Mouse (Mus musculus) embryonic facial prominence, embryonic 13.5 days (tissue): ENCODE results near the gene Trank1. TPM values are rescaled to one million over a fixed set of nuclear protein-coding genes. Genes with fewer than 3 reads are reported as not detected.
A peak's percentile ranks its signal among the peaks of the same experiment; 100 is the strongest.

Experiments
- ATAC-seq: fragments of 200-750 bp; cut with Nextera tagmentation; 2 replicates; pipeline ENCODE4 v1.8.0; 2017; ENCODE audit warnings: low read depth; ENCODE audit not compliant: insufficient number of reproducible peaks, insufficient read depth, low FRiP score, low TSS enrichment
- H3K27ac ChIP-seq: fragments of 300-500 bp; sonication (generic); 2 replicates; pipeline ENCODE4 v1.5.1; 2015; ENCODE audit warnings: moderate library complexity, mild to moderate bottlenecking, inconsistent platforms
- H3K27me3 ChIP-seq: fragments of 300-500 bp; sonication (generic); 2 replicates; pipeline ENCODE4 v1.6.1; 2015; ENCODE audit warnings: mild to moderate bottlenecking, inconsistent platforms
- H3K36me3 ChIP-seq: fragments of 300-500 bp; sonication (generic); 2 replicates; pipeline ENCODE4 v1.6.1; 2015; ENCODE audit warnings: mild to moderate bottlenecking, inconsistent platforms
- H3K4me1 ChIP-seq: fragments of 300-500 bp; sonication (generic); 2 replicates; pipeline ENCODE4 v1.6.1; 2015; ENCODE audit warnings: inconsistent platforms
- H3K4me2 ChIP-seq: fragments of 300-500 bp; sonication (generic); 2 replicates; pipeline ENCODE4 v1.6.1; 2015; ENCODE audit warnings: moderate library complexity, mild to moderate bottlenecking, inconsistent platforms
- H3K4me3 ChIP-seq: fragments of 300-500 bp; sonication (generic); 2 replicates; pipeline ENCODE4 v1.5.1; 2015; ENCODE audit warnings: mild to moderate bottlenecking, inconsistent platforms
- H3K9ac ChIP-seq: fragments of 300-500 bp; sonication (generic); 2 replicates; pipeline ENCODE4 v1.6.1; 2015; ENCODE audit warnings: mild to moderate bottlenecking, inconsistent platforms
- H3K9me3 ChIP-seq: fragments of 300-500 bp; sonication (generic); 2 replicates; pipeline ENCODE4 v1.6.1; 2016; ENCODE audit warnings: inconsistent platforms
- WGBS: fragments of 180-500 bp; shearing (Covaris S2); methylation state at CpG from one replicate; pipeline ENCODE4 v1.1.7; 2015; ENCODE audit warnings: mixed read lengths; 5-methylcytosine and 5-hydroxymethylcytosine counted together
- polyA plus RNA-seq: library from polyadenylated mRNA; unstranded; fragments of >200 nt; fragmentation: Nextera tagmentation; extraction: Ambion mirVana; gene quantifications from 2 replicates; pipeline ENCODE4 v1.2.1, GENCODE M21; 2015

Trank1 gene
- polyA plus RNA-seq, result 0.44 and 0.49 TPM in 2 replicates

DNA sequence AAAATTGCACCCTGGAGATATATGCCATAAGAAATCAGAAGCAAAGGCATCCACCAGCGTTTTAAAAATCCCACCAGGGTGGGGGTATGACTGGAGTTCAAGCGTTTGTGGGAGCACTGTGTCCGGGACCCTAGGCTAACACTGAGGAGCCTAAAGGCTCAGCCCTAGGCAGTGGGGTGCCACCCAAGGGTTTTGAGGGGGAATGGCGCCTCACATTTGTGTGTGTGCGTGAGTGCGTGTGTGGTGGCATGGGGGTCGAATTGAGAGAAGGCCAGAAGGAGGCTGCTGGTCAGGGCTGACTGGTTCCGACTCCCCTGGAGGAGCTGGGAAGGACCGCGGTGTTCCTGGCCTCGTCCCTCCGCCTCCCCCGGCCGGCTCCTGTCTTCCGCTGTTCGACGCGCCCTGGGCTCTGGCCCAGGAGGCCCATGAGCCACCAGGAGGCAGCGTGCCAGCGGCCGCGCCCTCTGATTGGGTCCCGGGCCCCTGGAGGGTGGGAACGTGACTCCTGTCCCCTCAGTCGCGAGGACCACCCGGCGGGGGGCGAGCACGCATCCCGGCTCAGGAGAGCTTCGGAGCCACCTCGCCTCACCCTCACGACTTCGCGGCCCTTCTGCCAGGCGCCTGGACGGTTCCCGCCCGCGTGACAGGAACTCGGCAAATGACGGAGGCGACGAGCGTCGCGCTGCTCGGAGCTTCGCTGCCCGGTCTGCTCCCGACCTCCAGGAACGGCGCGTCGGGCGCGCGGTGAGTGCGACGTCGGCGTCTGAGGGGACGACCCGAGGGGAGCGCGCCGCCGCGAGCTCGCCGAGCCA is at the start of gene Trank1:
Trank1 (plus strand) TSS at position 709 of the 812 bp plus-strand sequence.
- ATAC-seq, result 0 out of 2 replicates have a peak, but pooled peaks have one; percentile 26
- H3K4me2 ChIP-seq, result peak within 1 kb of the TSS; percentile 93
- 7% methylated on average over 72 of the region's 72 CpGs for WGBS
- peak within 1 kb of the TSS; percentile 56 for H3K4me3 ChIP-seq
- peaks cover 66% of the 10 kb centered on the region for H3K27me3 ChIP-seq
- no peak within 1 kb of the TSS for H3K27ac ChIP-seq
- H3K9me3 ChIP-seq, result peaks cover 8% of the 10 kb centered on the region
- peaks cover 17% of the 10 kb centered on the region for H3K4me1 ChIP-seq
- no peaks in the 10 kb centered on the region for H3K36me3 ChIP-seq
- H3K9ac ChIP-seq, result peak within 1 kb of the TSS; percentile 64

DNA sequence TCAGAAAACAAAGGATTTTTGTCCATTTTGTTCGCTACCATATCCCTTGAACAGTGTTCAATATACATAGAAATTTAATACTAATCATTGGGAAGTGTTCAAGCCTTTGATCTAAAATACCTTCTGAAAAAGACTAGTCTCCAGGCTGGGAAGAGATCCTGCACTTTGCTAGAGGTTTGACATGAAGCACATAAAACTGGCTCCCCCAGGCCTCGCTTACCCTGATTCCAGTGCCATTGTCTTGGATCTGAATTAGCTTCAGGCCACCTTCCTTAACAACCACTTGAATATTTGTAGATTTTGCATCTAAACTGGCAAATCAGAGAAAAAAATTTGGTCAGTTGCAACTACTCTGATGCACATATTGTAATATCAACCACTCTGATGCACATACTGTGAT is 43.5 kb upstream of the Trank1 start:
- Histone ChIP-seq H3K4me3 (no peak overlapping the region), H3K9ac (no peak overlapping the region), H3K9me3 (no peaks in the 10 kb centered on the region), H3K4me2 (no peak overlapping the region), H3K27ac (no peak overlapping the region), H3K27me3 (no peaks in the 10 kb centered on the region), H3K4me1 (peaks cover 10% of the 10 kb centered on the region), H3K36me3 (peaks cover 32% of the 10 kb centered on the region)
- 95% methylated on average over 2 of the region's 2 CpGs for WGBS
- ATAC-seq, result no peak

DNA sequence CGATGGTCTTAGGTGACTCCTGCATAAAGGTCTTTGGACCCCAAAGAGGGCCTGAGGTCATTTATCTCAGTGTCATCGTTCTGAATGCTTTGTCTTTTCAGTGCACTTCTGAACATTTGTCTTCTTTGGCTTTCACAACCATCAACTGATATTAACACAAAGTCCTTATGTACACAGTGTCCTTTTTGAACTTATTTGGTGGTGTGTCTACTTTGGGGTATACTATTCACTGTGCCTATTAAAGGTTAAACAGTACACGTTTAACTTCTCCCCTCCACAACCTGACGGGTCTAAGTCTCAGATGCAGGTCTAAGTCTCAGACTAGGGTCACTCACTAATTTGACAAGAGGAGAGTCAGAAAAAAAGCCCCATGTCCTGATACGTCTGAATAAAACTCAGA is 40.9 kb upstream of the Trank1 start:
- H3K36me3 ChIP-seq, result peaks cover 29% of the 10 kb centered on the region
- no peak for ATAC-seq
- 15% methylated on average over 5 of the region's 5 CpGs for WGBS

DNA sequence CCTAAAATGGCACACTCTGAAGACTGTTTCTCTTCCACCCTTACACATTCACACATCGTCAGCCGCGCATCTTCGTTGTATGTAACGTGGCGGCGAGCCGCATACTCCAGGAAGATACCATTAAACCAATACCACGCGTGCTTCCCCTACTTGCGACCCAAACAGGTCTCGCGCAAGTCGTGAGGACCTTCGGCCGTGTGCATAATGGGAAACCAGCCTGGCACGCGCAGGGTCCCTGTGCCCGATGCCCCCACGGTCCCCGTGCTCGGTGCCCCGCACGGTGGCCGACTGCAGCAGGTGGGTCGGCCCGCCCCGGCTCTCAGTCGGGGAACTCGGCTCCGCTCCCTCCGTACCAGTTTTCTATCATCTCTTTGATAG is 40.5 kb upstream of the Trank1 start:
- Histone ChIP-seq H3K27me3 (no peaks in the 10 kb centered on the region), H3K9me3 (no peaks in the 10 kb centered on the region), H3K4me1 (peaks cover 33% of the 10 kb centered on the region), H3K27ac (peak overlapping the region; percentile 97), H3K4me3 (peak overlapping the region; percentile 94), H3K4me2 (peak overlapping the region; percentile 70), H3K36me3 (peaks cover 31% of the 10 kb centered on the region), H3K9ac (peak overlapping the region; percentile 83)
- ATAC-seq, result peak; percentile 44
- under 1% methylated on average over 32 of the region's 32 CpGs for WGBS

More for the DNA sequence above, 40.9 kb upstream of the Trank1 start:
- Histone ChIP-seq H3K9ac (peak overlapping the region; percentile 83), H3K4me1 (peaks cover 29% of the 10 kb centered on the region), H3K9me3 (no peaks in the 10 kb centered on the region), H3K27ac (peak overlapping the region; percentile 97), H3K27me3 (no peaks in the 10 kb centered on the region), H3K4me3 (peak overlapping the region; percentile 94), H3K4me2 (peak overlapping the region; percentile 70)

DNA sequence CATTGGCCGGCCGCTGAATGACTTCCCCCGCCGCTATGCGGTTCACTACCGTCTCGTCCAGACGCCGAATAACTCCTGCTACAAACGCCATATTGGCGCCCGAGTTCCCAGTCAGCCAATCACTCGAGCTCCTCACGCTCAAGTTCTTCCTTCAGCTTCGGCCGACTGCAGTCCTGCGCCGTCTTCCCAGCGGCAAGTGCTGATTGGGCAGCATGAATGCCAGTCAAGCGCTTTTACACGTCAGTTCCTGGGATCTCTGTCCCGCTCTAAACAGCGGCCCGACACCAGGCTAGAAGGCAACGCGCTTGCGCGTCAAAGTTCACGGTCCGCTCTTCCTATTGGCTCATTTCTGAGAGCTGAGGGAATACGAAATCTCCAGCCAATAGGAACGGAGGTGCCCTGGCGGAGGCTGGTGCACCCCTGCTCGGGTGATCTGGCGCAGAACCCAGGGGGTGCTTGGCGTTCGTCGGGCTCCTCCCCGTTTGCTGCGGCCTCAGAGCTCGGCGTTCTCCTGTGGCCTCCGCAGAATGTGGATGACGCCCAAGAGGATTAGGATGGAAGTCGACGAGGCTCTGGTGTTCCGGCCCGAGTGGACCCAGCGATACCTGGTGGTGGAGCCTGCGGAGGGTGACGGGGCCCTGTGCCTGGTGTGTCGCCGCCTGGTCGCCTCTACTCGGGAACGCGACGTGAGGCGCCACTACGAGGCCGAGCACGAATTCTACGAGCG is 39.9 kb upstream of the Trank1 start, which contains the start of the genes Mlh1 and Epm2aip1:
Mlh1 (minus strand) TSS at position 358 of the 727 bp plus-strand sequence.
Epm2aip1 (plus strand) TSS at position 496 of the 727 bp plus-strand sequence.
- WGBS, result under 1% methylated on average over 64 of the region's 64 CpGs
- Histone ChIP-seq H3K27ac (peak within 1 kb of the TSS; percentile 97), H3K4me1 (peaks cover 38% of the 10 kb centered on the region), H3K36me3 (peaks cover 30% of the 10 kb centered on the region), H3K9me3 (no peaks in the 10 kb centered on the region), H3K4me3 (peak within 1 kb of the TSS; percentile 94), H3K27me3 (no peaks in the 10 kb centered on the region), H3K4me2 (peak within 1 kb of the TSS; percentile 71), H3K9ac (peak within 1 kb of the TSS; percentile 95)
- ATAC-seq, result peak; percentile 99

DNA sequence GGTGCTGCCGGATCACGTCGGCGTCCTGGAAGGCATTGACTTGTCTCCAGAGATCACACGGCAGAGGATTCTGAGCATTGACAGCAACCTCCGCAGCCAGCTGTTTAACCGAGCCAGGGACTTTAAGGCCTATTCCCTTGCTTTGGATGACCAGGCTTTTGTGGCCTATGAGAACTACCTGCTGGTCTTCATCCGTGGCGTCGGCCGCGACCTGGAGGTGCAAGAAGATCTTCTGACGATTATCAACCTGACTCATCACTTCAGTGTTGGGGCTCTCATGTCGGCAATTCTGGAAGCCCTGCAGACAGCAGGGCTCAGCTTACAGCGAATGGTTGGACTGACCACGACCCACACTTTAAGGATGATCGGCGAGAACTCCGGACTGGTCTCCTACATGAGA is 39.2 kb upstream of the Trank1 start:
- H3K9me3 ChIP-seq, result no peaks in the 10 kb centered on the region
- H3K36me3 ChIP-seq, result peaks cover 31% of the 10 kb centered on the region
- no peak for ATAC-seq
- H3K27me3 ChIP-seq, result no peaks in the 10 kb centered on the region
- H3K4me1 ChIP-seq, result peaks cover 40% of the 10 kb centered on the region
- peak overlapping the region; percentile 94 for H3K4me3 ChIP-seq
- WGBS, result 10% methylated on average over 19 of the region's 19 CpGs
- H3K9ac ChIP-seq, result peak overlapping the region; percentile 95
- H3K27ac ChIP-seq, result peak overlapping the region; percentile 97
- H3K4me2 ChIP-seq, result peak overlapping the region; percentile 71

DNA sequence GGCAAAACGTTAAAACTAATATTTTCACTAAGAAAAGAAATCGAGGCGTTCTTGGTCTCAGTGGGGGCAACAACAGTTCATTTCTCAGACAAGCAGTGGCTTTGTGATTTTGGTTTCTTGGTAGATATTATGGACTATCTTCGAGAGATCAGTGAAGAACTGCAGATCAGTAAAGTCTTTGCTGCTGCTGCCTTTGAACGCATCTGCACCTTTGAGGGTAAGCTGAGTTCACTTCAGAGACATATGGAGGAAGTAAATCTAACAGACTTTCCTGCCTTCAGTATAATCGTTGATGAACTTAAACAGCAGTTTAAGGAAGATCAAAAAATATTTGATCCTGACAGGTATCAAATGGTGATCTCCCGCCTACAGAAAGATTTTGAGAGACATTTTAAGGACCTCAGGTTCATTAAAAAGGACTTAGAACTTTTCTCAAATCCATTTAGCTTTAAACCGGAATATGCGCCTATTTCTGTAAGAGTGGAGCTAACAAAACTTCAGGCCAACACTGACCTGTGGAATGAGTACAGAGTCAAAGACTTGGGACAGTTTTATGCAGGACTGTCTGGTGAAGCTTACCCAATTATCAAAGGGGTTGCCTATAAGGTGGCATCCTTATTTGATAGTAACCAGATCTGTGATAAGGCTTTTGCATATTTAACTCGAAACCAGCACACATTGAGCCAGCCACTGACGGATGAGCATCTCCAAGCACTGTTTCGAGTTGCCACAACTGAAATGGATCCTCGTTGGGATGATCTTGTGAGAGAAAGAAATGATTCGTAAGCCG is 38.3 kb upstream of the Trank1 start:
- peaks cover 38% of the 10 kb centered on the region for H3K36me3 ChIP-seq
- peak overlapping the region; percentile 71 for H3K4me2 ChIP-seq
- peak overlapping the region; percentile 95 for H3K9ac ChIP-seq
- no peak overlapping the region for H3K27ac ChIP-seq
- H3K9me3 ChIP-seq, result no peaks in the 10 kb centered on the region
- peak overlapping the region; percentile 94 for H3K4me3 ChIP-seq
- ATAC-seq, result no peak
- 68% methylated on average over 15 of the region's 15 CpGs for WGBS
- peaks cover 40% of the 10 kb centered on the region for H3K4me1 ChIP-seq
- no peaks in the 10 kb centered on the region for H3K27me3 ChIP-seq

DNA sequence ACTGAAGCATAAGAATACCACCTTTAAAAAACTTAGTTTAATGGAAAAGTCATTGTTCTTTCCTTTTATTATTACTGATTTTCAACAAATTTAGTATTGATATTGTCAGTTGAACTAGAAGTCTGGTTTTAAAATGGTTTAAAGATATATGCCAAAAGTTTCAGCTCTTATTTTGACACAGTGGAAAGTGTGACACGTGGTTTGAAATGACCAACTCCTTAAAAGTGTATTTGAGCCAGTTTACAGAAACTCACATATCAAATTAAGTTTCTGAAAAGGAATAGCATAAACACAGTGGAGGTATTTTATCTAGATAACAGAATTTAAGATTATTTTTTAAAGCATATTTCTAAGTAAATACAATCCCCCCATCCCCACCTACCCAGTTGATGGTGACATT is 37.6 kb upstream of the Trank1 start:
- H3K4me3 ChIP-seq, result peak overlapping the region; percentile 94
- peaks cover 45% of the 10 kb centered on the region for H3K36me3 ChIP-seq
- ATAC-seq, result no peak

DNA sequence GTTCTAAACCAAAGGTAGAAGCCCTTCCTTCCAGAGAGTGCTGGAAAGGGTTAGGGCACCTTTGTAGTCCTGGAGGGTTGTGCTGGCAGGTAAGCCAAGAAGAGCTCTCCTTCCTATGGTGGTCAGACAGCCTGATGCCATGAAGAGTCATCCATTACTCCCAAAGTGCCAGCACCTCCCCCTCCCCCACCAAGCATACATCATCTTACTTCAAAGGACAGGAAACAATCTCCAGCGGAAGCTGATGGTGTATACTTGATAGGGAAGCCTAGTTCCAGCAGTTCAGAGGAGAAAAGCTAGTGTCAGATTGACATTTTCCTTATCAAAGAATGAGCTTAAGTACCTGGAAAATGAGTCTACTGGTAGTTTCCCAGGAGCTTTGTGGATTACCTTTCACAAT is 36.4 kb upstream of the Trank1 start:
- Histone ChIP-seq H3K27ac (no peak overlapping the region), H3K9me3 (no peaks in the 10 kb centered on the region), H3K36me3 (peaks cover 54% of the 10 kb centered on the region), H3K27me3 (no peaks in the 10 kb centered on the region), H3K4me3 (peak overlapping the region; percentile 26; the same call in 1 of the 2 replicates), H3K4me1 (peaks cover 40% of the 10 kb centered on the region), H3K9ac (peak overlapping the region; percentile 44; the same call in 1 of the 2 replicates), H3K4me2 (peak overlapping the region; percentile 71)
- ATAC-seq, result no peak
- 39% methylated on average over 1 of the region's 1 CpGs for WGBS

More for the DNA sequence above, 37.6 kb upstream of the Trank1 start:
- Histone ChIP-seq H3K9ac (no peak overlapping the region), H3K4me1 (peaks cover 40% of the 10 kb centered on the region), H3K9me3 (no peaks in the 10 kb centered on the region), H3K27ac (no peak overlapping the region), H3K27me3 (no peaks in the 10 kb centered on the region), H3K4me2 (peak overlapping the region; percentile 71)
- 82% methylated on average over 1 of the region's 1 CpGs for WGBS

DNA sequence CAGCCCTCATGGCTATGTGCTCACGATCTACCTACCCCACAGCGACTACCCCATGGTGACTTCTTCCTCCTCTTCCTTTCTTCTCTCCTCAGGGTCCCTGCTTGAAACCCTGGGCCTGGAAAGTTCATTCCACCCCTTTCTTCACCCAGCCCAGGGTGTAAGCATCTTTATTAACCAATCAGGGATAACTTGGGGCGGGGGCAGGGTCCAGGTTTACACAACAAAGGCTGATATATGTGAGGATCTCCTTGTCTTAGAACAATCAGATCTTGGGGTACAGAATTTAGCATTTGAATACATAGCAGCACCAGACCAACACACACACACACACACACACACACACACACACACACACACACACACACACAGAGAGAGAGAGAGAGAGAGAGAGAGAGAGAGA is 26.5 kb upstream of the Trank1 start:
- no peaks in the 10 kb centered on the region for H3K27me3 ChIP-seq
- ATAC-seq, result no peak
- H3K36me3 ChIP-seq, result no peaks in the 10 kb centered on the region
- H3K4me2 ChIP-seq, result no peak overlapping the region
- H3K9ac ChIP-seq, result no peak overlapping the region
- WGBS, result 41% methylated on average over 3 of the region's 3 CpGs
- H3K4me3 ChIP-seq, result no peak overlapping the region
- H3K9me3 ChIP-seq, result no peaks in the 10 kb centered on the region
- H3K4me1 ChIP-seq, result peaks cover 8% of the 10 kb centered on the region
- H3K27ac ChIP-seq, result no peak overlapping the region

DNA sequence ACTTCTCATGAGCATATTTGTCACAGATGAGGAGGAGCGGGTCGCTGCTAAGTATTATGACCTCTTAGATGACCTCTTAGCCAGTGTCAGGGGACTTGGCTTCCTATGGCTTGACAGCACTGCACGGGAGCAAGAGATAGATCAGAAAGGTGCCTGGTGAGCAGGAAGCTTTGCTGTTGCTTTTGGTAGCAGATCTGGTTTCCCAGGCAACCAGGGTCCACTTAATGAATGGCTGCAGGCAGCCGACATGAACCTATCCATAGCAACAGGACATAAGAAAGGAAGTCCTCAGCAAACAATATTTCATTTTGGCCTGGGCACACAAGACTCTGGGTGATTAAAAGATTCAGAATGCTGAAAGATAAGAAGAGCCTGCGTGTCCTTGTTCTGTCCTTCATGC is 25.9 kb upstream of the Trank1 start:
- ATAC-seq, result no peak
- H3K27me3 ChIP-seq, result no peaks in the 10 kb centered on the region
- WGBS, result 20% methylated on average over 5 of the region's 5 CpGs
- no peak overlapping the region for H3K9ac ChIP-seq
- H3K9me3 ChIP-seq, result no peaks in the 10 kb centered on the region
- no peak overlapping the region for H3K4me3 ChIP-seq
- H3K4me1 ChIP-seq, result peaks cover 10% of the 10 kb centered on the region
- H3K36me3 ChIP-seq, result no peaks in the 10 kb centered on the region
- H3K27ac ChIP-seq, result no peak overlapping the region
- H3K4me2 ChIP-seq, result no peak overlapping the region
